Mouse (Mus musculus): ENCODE measurements around the gene Rtl5.

DNA sequence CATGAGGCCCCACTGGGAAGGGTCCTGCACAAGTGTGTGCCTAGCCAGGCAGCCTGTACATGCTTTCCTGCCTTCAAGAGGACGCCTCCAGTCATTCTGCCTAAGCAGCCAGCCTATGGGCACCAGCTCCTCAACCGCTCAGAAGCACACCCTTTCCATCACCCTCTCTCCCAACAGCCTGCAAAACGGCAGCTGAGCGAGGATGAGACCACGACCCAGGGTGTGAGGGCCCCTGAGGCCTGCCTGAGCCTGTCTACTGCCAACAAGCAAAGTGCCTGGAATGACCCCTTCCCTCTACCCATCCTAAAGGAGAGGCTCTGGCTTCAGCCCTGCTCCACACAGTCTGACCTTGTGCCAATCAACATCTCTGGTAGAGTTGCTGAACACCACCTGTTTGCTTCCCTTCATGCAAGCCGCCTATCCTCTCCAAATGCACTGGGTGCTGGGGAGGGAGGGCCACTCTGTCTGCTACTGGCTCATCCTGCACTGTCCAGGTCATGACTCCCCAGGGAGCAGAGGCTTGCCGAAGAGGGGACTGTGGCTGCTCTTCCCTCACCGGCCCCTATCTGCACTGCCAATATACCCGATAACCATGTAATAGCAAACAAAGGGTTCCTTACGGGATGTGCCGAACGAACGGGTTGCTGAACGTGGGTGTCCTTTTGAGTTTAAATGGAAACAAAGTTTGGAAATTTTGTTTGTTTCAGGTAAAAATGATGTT, 2.7 kb upstream of the Rtl5 start:
- TF ChIP-seq CTCF (IDR thresholded peaks at IDR 0.05; ENCODE audit: low read depth, low read length): no peak
- TF ChIP-seq POLR2A (IDR thresholded peaks at IDR 0.05; ENCODE audit: extremely low read depth, insufficient read depth, low read length): no peak
